Mouse (Mus musculus): Measurements from ENCODE around the gene Lrrc8d.

GRCm38 (mm10) chr5:105826916-105827510, 127.2 kb downstream of the Lrrc8d start:
- TF ChIP-seq CTCF (IDR thresholded peaks at IDR 0.05): no peak
- TF ChIP-seq EP300 (IDR thresholded peaks at IDR 0.05): no peak
